Mouse (Mus musculus) ES-E14 (cell line): ENCODE measurements at regions not wholly inside any gene's neighbourhood (a gene's known extent, or its start where the extent isn't known, plus 50 kb on each side); places are given as distances from the start of the nearest gene placed in this dataset.

Experiments
- CHD2 ChIP-seq: IDR thresholded peaks from 2 replicates; pipeline ENCODE4 v1.6.1; 2014; ENCODE audit warnings: mild to moderate bottlenecking, low read depth, low read length, inconsistent platforms
- MAFK ChIP-seq: IDR thresholded peaks from 2 replicates; pipeline ENCODE4 v1.6.1; 2014; ENCODE audit warnings: mild to moderate bottlenecking, low read depth, low read length, inconsistent platforms; ENCODE audit not compliant: insufficient read depth

- TF ChIP-seq CHD2 (no peak), MAFK (no peak)
Observed at GRCm38 (mm10) chr14:116771120-116771519, 154.0 kb upstream of the Gpc6 start.
